Mouse (Mus musculus): Measurements from ENCODE around the gene Nsun4. TPM values are rescaled to one million over a fixed set of nuclear protein-coding genes. Genes with fewer than 3 reads are reported as not detected.

Nsun4 gene
- total and polyA plus RNA-seq, 2 experiments from 2014 or later = 8.2 to 10.6 TPM

DNA sequence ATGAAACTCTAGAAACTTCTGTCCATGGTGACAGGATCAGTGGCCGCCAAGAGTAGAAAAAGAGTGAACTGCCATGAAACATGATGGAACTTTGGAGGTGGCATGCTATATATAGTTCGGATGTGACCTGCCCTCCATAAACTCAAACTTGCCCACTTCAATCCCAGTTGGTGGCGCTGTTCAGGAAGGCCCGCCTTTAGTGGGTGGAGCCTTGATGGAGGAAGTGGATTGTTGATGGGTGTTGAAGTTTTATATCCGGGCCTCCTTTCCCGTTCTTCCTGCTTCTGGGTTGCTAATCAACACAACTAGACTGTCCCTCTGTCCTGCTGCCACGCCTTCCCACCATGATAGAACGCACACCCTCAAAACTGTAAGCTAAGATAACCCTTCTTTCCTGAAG, 68.7 kb downstream of the Nsun4 start:
- H3K4me3 ChIP-seq (ENCODE audit: low read depth, low read length) = no peak overlapping the region
- peak; percentile 40 for TF ChIP-seq CTCF (IDR thresholded peaks at IDR 0.05; ENCODE audit: low read depth)
- H3K9ac ChIP-seq = no peak overlapping the region
- no peaks in the 10 kb centered on the region for H3K4me1 ChIP-seq (ENCODE audit: insufficient read depth)
- H3K36me3 ChIP-seq (ENCODE audit: insufficient read depth) = no peaks in the 10 kb centered on the region
- no peak overlapping the region for H3K4me2 ChIP-seq (ENCODE audit: low read depth)
- H3K27ac ChIP-seq (ENCODE audit: low read depth, low read length) = no peak overlapping the region
- no peaks in the 10 kb centered on the region for H3K9me3 ChIP-seq (ENCODE audit: low read length)
- H3K27me3 ChIP-seq (ENCODE audit: insufficient read depth, low read length) = peaks cover 23% of the 10 kb centered on the region
- WGBS = 39% methylated on average over 8 of the region's 8 CpGs
- no peak for DNase-seq
- no peak for ATAC-seq

DNA sequence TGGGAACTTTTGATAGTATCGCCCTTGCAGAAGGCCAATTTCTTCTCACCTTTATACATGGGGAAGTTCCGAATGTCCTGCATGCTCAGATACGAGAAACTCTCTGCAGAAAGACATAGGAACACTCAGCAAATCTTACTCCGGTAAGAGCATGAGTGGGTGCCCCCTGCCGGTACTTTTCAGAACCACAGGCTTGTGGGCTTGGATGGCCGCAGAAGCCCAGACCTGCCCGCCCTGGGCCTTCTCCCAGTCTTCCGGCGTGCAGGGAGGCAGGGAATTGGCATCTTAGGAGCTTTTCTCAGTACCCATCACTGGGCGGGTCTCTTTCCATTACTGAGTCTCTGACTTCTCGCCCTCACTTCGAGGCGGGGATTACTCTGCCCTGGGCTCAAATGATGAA, 69.6 kb downstream of the Nsun4 start:
- no peak overlapping the region for H3K4me3 ChIP-seq (ENCODE audit: low read depth, low read length)
- ATAC-seq = peak; percentile 65
- DNase-seq = peak; percentile 79
- H3K4me1 ChIP-seq (ENCODE audit: insufficient read depth) = no peaks in the 10 kb centered on the region
- no peaks in the 10 kb centered on the region for H3K9me3 ChIP-seq (ENCODE audit: low read length)
- H3K27ac ChIP-seq (ENCODE audit: low read depth, low read length) = no peak overlapping the region
- no peak overlapping the region for H3K9ac ChIP-seq
- peaks cover 28% of the 10 kb centered on the region for H3K27me3 ChIP-seq (ENCODE audit: insufficient read depth, low read length)
- no peaks in the 10 kb centered on the region for H3K36me3 ChIP-seq (ENCODE audit: insufficient read depth)
- TF ChIP-seq CTCF (IDR thresholded peaks at IDR 0.05; ENCODE audit: low read depth) = peak; percentile 84
- no peak overlapping the region for H3K4me2 ChIP-seq (ENCODE audit: low read depth)
- WGBS = 3% methylated on average over 13 of the region's 13 CpGs

Other genes starting within 250 kb of the Nsun4 start
- gene Mob3c, start 225.8 kb downstream of the Nsun4 start, total RNA-seq (2014; rRNA removed) = 3.0 and 9.0 TPM in 2 replicates
- gene Mob3c, start 225.8 kb downstream of the Nsun4 start, polyA plus RNA-seq (2015; fragmentation: Nextera tagmentation; extraction: Ambion mirVana) = 1.6 and 3.0 TPM in 2 replicates
- 18.9 and 19.8 TPM in 2 replicates for gene Mknk1, start 214.7 kb downstream of the Nsun4 start, total RNA-seq (2014; rRNA removed)
- 22.8 and 24.3 TPM in 2 replicates for gene Mknk1, start 214.7 kb downstream of the Nsun4 start, polyA plus RNA-seq (2015; fragmentation: Nextera tagmentation; extraction: Ambion mirVana)
- 0.38 TPM in 1 of 2 replicates, not detected in the other for gene Kncn, start 169.5 kb downstream of the Nsun4 start, total RNA-seq (2014; rRNA removed)
- gene Kncn, start 169.5 kb downstream of the Nsun4 start, polyA plus RNA-seq (2015; fragmentation: Nextera tagmentation; extraction: Ambion mirVana) = 0.10 and 0.44 TPM in 2 replicates
- 1.3 and 1.4 TPM in 2 replicates for gene 6430628N08Rik, start 163.2 kb downstream of the Nsun4 start, total RNA-seq (2014; rRNA removed)
- gene 6430628N08Rik, start 163.2 kb downstream of the Nsun4 start, polyA plus RNA-seq (2015; fragmentation: Nextera tagmentation; extraction: Ambion mirVana) = 0.54 and 0.62 TPM in 2 replicates
- 0.15 TPM in 1 of 2 replicates, not detected in the other for gene Dmbx1, start 114.0 kb downstream of the Nsun4 start, total RNA-seq (2014; rRNA removed)
- gene Dmbx1, start 114.0 kb downstream of the Nsun4 start, polyA plus RNA-seq (2015; fragmentation: Nextera tagmentation; extraction: Ambion mirVana) = 0.18 and 0.23 TPM in 2 replicates
- 28.8 and 42.7 TPM in 2 replicates for gene Faah, start 36.0 kb downstream of the Nsun4 start, total RNA-seq (2014; rRNA removed)
- 22.0 and 25.4 TPM in 2 replicates for gene Faah, start 36.0 kb downstream of the Nsun4 start, polyA plus RNA-seq (2015; fragmentation: Nextera tagmentation; extraction: Ambion mirVana)
- 271 and 387 TPM in 2 replicates for gene Uqcrh, start 21.2 kb upstream of the Nsun4 start, total RNA-seq (2014; rRNA removed)
- 414 and 534 TPM in 2 replicates for gene Uqcrh, start 21.2 kb upstream of the Nsun4 start, polyA plus RNA-seq (2015; fragmentation: Nextera tagmentation; extraction: Ambion mirVana)
- gene Lrrc41, start 21.4 kb upstream of the Nsun4 start, total RNA-seq (2014; rRNA removed) = 95.4 and 98.4 TPM in 2 replicates
- 67.5 and 70.2 TPM in 2 replicates for gene Lrrc41, start 21.4 kb upstream of the Nsun4 start, polyA plus RNA-seq (2015; fragmentation: Nextera tagmentation; extraction: Ambion mirVana)
- gene Rad54l, start 69.8 kb upstream of the Nsun4 start, total RNA-seq (2014; rRNA removed) = 2.0 and 3.2 TPM in 2 replicates
- 2.6 and 3.5 TPM in 2 replicates for gene Rad54l, start 69.8 kb upstream of the Nsun4 start, polyA plus RNA-seq (2015; fragmentation: Nextera tagmentation; extraction: Ambion mirVana)
- 80.3 and 83.0 TPM in 2 replicates for gene Pomgnt1, start 70.0 kb upstream of the Nsun4 start, total RNA-seq (2014; rRNA removed)
- 52.7 and 57.6 TPM in 2 replicates for gene Pomgnt1, start 70.0 kb upstream of the Nsun4 start, polyA plus RNA-seq (2015; fragmentation: Nextera tagmentation; extraction: Ambion mirVana)
- 5.0 and 6.3 TPM in 2 replicates for gene Lurap1, start 97.5 kb upstream of the Nsun4 start, total RNA-seq (2014; rRNA removed)
- 2.8 and 3.0 TPM in 2 replicates for gene Lurap1, start 97.5 kb upstream of the Nsun4 start, polyA plus RNA-seq (2015; fragmentation: Nextera tagmentation; extraction: Ambion mirVana)
- 0.29 TPM in 1 of 2 replicates, not detected in the other for gene Tspan1, start 113.7 kb upstream of the Nsun4 start, total RNA-seq (2014; rRNA removed)
- 0.07 TPM in 1 of 2 replicates, not detected in the other for gene Tspan1, start 113.7 kb upstream of the Nsun4 start, polyA plus RNA-seq (2015; fragmentation: Nextera tagmentation; extraction: Ambion mirVana)
- not detected in 2 replicates for gene 1700042G07Rik, start 119.5 kb upstream of the Nsun4 start, total RNA-seq (2014; rRNA removed)
- gene 1700042G07Rik, start 119.5 kb upstream of the Nsun4 start, polyA plus RNA-seq (2015; fragmentation: Nextera tagmentation; extraction: Ambion mirVana) = not detected in 2 replicates
- gene Gm49337, start 119.5 kb upstream of the Nsun4 start, total RNA-seq (2014; rRNA removed) = not detected in 2 replicates
- not detected in 2 replicates for gene Gm49337, start 119.5 kb upstream of the Nsun4 start, polyA plus RNA-seq (2015; fragmentation: Nextera tagmentation; extraction: Ambion mirVana)
- gene Pik3r3, start 167.7 kb upstream of the Nsun4 start, total RNA-seq (2014; rRNA removed) = 41.5 and 51.3 TPM in 2 replicates
- gene Pik3r3, start 167.7 kb upstream of the Nsun4 start, polyA plus RNA-seq (2015; fragmentation: Nextera tagmentation; extraction: Ambion mirVana) = 21.5 and 30.8 TPM in 2 replicates

Data from forebrain, postnatal 0 days (tissue).